Mouse (Mus musculus): Measurements from ENCODE around the gene Dcun1d2. TPM values are rescaled to one million over a fixed set of nuclear protein-coding genes. Genes with fewer than 3 reads are reported as not detected.

The Dcun1d2 gene
- total RNA-seq, 2 experiments from 2014 or later, result 76.5 to 87.0 TPM

DNA sequence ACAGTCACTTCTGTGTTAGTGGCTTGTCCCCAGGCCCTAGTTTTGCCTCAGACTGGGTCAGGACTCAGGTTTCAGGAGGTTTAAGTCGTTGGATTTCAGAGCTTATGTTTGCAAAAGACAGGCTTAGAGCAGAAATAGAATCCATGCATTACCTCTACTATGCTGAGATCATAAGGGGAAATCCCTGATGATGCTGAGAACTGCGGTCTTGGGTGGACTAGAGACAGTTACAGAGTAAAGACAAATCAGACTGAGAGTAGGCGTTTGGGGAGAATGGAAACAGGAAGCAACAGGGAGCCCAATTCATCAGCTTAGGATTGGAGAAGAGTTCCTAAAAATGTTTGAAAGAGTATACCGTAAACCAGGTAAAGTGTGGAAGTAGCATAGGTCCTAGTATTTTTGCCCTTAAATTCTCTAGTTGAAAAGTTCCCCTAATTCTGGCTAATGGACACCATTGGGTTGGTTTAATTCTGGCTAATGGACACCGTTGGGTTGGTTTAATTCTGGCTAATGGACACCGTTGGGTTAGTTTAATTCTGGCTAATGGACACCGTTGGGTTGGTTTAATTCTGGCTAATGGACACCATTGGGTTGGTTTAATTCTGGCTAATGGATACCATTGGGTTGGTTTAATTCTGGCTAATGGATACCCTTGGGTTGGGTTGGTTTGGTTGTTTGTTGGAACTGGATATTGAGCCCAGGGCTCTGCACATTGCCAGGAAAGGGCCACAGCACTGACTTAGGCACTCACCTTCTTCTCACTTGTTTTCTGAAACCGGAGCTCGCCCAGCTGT lies 5.9 kb upstream of the Dcun1d2 start:
- DNase-seq, result no peak
- Histone ChIP-seq H3K4me3 (no peak overlapping the region), H3K27ac (no peak overlapping the region)
- intact Hi-C loops (cut with DNase I), result loop anchor here (5.0 to 10.0 kb wide), 3 partner anchors 38 to 399 kb away; no protein-coding TSS in a partner anchor
- TF ChIP-seq CTCF (IDR thresholded peaks at IDR 0.05), result no peak

DNA sequence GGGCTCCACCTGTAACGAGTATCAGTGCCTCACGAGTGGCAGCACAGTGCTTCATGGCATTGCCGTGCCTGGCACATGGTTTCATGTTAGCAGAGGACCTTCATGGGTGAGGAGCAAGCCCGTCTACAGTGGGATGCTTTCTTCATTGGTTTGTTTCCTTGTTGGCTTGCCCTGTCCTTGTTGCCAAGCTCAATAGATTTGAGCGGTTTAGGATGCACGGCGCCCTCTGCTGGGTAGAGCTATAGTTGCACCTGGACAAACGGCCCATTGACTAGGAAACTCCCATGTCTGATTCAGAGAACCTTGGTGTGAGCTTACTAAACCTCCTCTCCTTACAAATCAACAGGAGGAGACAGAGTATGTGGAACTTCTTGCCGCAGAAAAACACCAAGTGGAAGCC lies 4.4 kb upstream of the Dcun1d2 start:
- H3K4me3 ChIP-seq, result no peak overlapping the region
- DNase-seq, result peak; percentile 81
- intact Hi-C loops (cut with DNase I), result loop anchor here (5.0 to 10.0 kb wide), 3 partner anchors 40 to 398 kb away; no protein-coding TSS in a partner anchor
- no peak overlapping the region for H3K27ac ChIP-seq
- peak; percentile 91 for TF ChIP-seq CTCF (IDR thresholded peaks at IDR 0.05)

- Histone ChIP-seq H3K4me3 (peak overlapping the region; percentile 83), H3K27ac (peak overlapping the region; percentile 100)
- DNase-seq, result no peak
- intact Hi-C loops (cut with DNase I), result no loop called here
- TF ChIP-seq CTCF (IDR thresholded peaks at IDR 0.05), result no peak
Observed at GRCm38 (mm10) chr8:13288646-13289045, 715 bp upstream of the Dcun1d2 start.

- H3K4me3 ChIP-seq, result peak overlapping the region; percentile 83
- peak; percentile 95 for DNase-seq
- no peak for TF ChIP-seq CTCF (IDR thresholded peaks at IDR 0.05)
- H3K27ac ChIP-seq, result peak overlapping the region; percentile 100
- intact Hi-C loops (cut with DNase I), result no loop called here
Observed at GRCm38 (mm10) chr8:13287304-13287691, 633 bp downstream of the Dcun1d2 start.

DNA sequence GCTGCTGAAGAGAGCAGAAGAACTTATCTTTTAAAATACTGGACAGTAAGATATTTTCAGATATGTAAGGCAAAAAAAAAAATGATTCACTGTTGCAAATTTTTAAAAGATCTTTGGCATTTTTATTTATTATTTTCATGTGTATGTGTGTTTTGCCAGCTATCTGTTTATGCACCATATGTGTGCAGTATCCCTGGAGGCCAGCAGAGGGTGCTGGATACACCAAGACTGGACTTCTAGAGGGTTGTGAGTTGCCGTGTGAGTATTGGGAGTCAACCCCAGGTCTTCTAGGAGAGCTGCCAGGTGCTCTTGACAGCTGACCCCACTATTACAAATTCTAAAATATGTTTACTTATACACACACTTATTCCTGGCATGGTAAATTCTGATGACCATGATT lies 4.7 kb downstream of the Dcun1d2 start:
- peak; percentile 13; the same call in 1 of the 2 replicates for TF ChIP-seq CTCF (IDR thresholded peaks at IDR 0.05)
- H3K4me3 ChIP-seq, result no peak overlapping the region
- intact Hi-C loops (cut with DNase I), result no loop called here
- no peak overlapping the region for H3K27ac ChIP-seq
- DNase-seq, result no peak

DNA sequence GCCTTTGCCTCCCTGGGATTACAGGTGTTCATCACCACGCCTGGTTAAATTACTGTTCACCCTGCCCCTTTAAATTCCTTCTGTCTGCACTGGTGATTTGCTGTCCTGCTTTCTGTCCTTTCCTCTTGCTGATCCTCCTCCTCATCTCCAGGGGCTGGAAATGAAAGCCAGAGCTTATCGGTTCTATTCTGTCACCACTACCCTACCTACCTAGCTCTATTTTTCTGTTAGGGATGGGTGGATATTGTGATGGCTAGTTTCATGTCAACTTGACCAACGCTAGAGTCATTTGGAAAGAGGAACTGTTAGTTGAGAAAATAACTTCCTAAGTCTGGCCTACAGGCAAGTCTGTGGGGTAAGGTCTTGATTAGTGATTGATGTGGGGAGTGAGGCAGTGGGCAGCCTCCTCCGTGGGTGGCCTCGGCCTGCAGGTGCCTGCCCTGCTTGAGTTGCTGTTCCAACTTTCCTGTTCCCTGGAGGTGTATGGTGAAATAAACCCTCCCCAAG lies 10.9 kb downstream of the Dcun1d2 start:
- no peak overlapping the region for H3K27ac ChIP-seq
- no peak overlapping the region for H3K4me3 ChIP-seq
- no peak for DNase-seq
- no peak for TF ChIP-seq CTCF (IDR thresholded peaks at IDR 0.05)
- intact Hi-C loops (cut with DNase I), result no loop called here

DNA sequence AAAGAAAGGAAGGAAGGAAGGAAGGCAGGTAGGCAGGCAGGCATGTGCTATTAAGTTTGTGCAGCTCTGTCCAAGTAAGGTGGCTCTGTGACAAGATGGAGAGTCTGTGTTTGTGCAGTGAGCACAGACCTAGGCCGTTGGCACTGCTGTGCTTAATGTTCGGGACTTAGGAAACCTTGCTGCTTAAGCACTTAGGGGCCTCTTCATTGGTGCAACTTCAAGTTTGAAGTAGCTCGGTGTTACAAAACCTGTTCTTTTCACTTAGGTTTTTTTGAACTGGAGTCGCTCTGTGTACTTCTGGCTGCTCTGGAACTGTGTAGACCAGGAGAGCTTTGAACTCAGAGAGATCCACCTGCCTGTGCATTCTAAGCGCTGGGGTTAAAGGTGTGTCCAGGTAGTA lies 15.1 kb downstream of the Dcun1d2 start:
- H3K4me3 ChIP-seq, result no peak overlapping the region
- no peak overlapping the region for H3K27ac ChIP-seq
- intact Hi-C loops (cut with DNase I), result no loop called here
- no peak for TF ChIP-seq CTCF (IDR thresholded peaks at IDR 0.05)
- no peak for DNase-seq

GRCm38 (mm10) chr8:13267566-13267965 lies 20.4 kb downstream of the Dcun1d2 start:
- no peak for TF ChIP-seq CTCF (IDR thresholded peaks at IDR 0.05)
- intact Hi-C loops (cut with DNase I), result no loop called here
- Histone ChIP-seq H3K27ac (no peak overlapping the region), H3K4me3 (no peak overlapping the region)
- no peak for DNase-seq

- no peak overlapping the region for H3K4me3 ChIP-seq
- intact Hi-C loops (cut with DNase I), result no loop called here
- H3K27ac ChIP-seq, result no peak overlapping the region
- no peak for TF ChIP-seq CTCF (IDR thresholded peaks at IDR 0.05)
- DNase-seq, result no peak
Observed at GRCm38 (mm10) chr8:13263376-13263775, 24.6 kb downstream of the Dcun1d2 start.

GRCm38 (mm10) chr8:13254019-13254418 lies 33.9 kb downstream of the Dcun1d2 start, which contains the start of gene Adprhl1:
TSS of gene Adprhl1 (minus strand) at chr8:13254162.
- peak within 1 kb of the TSS; percentile 96 for H3K27ac ChIP-seq
- intact Hi-C loops (cut with DNase I), result loop anchor here (10.0 kb wide), 1 partner anchor 259 kb away; no protein-coding TSS in a partner anchor

GRCm38 (mm10) chr8:13253413-13253812 lies 34.5 kb downstream of the Dcun1d2 start:
- Histone ChIP-seq H3K4me3 (peak overlapping the region; percentile 70), H3K27ac (peak overlapping the region; percentile 96)
- peak; percentile 56 for DNase-seq
- no peak for TF ChIP-seq CTCF (IDR thresholded peaks at IDR 0.05)
- intact Hi-C loops (cut with DNase I), result loop anchor here (1.0 to 10.0 kb wide), 3 partner anchors 44 to 259 kb away; no protein-coding TSS in a partner anchor

More at GRCm38 (mm10) chr8:13254019-13254418, 33.9 kb downstream of the Dcun1d2 start, which contains the start of gene Adprhl1:
- peak within 1 kb of the TSS; percentile 70 for H3K4me3 ChIP-seq
- DNase-seq, result peak; percentile 92
- peak; percentile 82 for TF ChIP-seq CTCF (IDR thresholded peaks at IDR 0.05)

DNA sequence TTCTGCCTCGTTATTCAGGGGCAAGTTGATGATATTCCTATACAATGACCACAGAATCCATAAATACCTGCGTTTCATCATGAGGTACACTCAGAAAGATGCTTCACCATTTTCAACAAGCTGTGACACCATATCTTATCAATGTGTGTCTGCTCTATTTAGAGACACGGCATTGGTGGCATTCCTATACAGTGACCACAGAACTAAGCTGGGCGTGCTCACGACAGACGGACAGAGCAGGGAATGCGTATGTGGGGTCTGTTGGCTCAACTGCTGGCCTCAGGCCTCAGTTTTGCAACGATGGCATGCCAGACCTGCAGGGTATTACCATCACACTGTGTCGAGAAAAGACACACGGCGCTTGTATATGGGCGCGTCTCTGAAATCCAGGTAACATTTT lies 35.1 kb downstream of the Dcun1d2 start:
- DNase-seq, result peak; percentile 59
- intact Hi-C loops (cut with DNase I), result loop anchor here (1.0 to 10.0 kb wide), 3 partner anchors 44 to 258 kb away; no protein-coding TSS in a partner anchor
- H3K4me3 ChIP-seq, result peak overlapping the region; percentile 70
- TF ChIP-seq CTCF (IDR thresholded peaks at IDR 0.05), result no peak
- peak overlapping the region; percentile 96 for H3K27ac ChIP-seq

DNA sequence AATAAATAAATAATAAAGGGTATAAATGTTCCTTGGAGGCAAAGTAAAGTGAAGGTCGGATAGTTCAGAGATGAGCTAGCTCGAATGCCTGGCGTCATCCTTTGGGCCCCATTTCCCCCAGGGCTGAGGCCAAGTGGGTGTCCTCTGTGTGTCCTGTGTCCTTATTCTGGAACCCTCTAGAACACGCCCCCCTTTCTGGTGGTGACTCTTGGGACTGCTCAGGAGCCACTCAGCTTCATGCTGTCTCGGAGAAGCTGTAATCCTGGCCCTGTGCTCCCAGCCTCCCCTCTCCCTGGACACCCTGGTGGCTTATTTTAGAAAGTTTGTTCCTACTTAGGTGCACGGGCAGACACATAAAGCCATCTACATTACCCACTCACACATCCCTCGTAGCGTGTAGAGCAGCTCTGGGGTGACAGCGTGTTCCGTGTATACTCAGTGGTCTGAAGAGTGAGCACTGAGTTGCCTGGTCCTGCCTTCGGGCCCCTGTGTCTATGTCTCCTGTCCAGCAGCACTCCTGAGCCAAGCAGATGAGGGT lies 43.5 kb downstream of the Dcun1d2 start:
- peak overlapping the region; percentile 49 for H3K27ac ChIP-seq
- no peak overlapping the region for H3K4me3 ChIP-seq
- no peak for TF ChIP-seq CTCF (IDR thresholded peaks at IDR 0.05)
- DNase-seq, result peak; percentile 35
- intact Hi-C loops (cut with DNase I), result no loop called here

Data from gastrocnemius, adult 2 months (tissue).